Mouse (Mus musculus) right cerebral cortex, postnatal 25 days (tissue): ENCODE measurements around the gene Mettl21a.
"Not testable (repeated sequence)": the region's sequence is repeated elsewhere in the genome, so short reads cannot be mapped to it uniquely, and the experiment has no call there.

Experiments
- DNase-seq: peaks from one replicate; pipeline ENCODE4 v3.0.0; 2022

Gene Mettl21a

DNA sequence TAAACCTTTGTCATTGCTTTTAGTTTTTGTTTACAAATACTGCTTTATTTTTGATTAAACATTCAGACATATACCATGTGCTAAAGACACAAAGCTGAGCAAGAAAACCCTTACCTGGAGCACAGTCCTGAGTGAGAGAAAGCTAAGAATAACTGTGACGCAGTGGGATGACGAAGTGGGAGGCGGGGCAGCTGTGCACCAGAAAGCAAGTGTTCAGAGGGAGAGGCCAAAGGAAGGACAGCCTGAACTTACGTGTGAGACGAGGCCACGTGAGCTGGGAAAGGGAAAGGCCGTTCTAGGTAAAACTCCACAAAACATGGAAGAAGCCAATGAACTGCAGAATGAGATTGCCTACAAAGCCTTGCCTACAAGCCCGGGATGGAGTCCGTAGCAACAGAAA is 7.1 kb downstream of the Mettl21a start:
- no peak for DNase-seq

DNA sequence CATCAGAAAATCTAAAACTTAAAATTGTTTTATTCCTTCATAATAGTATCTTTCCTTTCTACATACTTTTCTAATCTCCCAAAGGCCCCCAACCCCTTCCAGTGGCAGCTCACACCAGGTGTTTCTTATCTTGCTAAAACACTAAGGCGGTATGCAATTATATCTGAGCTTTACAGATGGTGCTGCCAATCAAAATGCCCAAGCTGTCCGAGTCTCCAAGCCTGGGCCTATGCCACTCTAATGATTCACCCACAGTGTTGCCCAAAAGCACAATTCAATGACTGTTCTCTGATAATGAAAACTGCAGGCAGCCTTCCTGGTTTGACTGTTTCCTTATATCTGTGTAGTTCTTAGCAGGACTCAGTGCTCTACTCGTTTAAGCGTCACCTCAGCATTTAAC is 7.9 kb downstream of the Mettl21a start:
- DNase-seq: no peak

GRCm38 (mm10) chr1:64603381-64603780 is 13.7 kb downstream of the Mettl21a start:
- DNase-seq: no peak

DNA sequence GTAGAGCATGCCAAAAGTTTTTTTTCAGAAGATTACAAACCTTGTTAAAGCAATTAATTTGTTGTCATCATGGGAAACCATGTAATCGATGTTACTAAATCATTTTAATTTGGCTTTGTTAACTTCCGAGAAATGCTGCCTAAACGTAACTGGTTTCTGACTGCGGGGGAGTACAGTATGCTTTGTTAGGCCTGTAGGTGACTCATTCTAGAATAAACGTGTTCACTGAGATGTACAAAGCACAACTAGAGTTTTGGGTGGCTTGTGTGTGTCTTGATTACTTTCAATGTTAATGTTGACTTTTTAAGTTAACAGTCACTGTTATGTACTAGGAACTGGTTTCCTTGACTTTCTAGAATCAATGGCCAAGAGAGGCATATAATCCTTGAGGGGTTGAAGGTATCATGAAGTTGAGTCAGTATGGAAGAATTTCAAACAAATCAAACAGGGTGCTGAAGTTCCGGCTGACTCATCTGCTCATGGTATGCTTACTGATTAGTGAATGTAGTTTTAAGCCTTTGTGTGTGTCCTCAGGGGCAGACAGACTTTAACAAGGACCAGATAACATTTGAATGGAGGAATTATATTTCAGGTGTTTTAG is 15.7 kb downstream of the Mettl21a start:
- no peak for DNase-seq

DNA sequence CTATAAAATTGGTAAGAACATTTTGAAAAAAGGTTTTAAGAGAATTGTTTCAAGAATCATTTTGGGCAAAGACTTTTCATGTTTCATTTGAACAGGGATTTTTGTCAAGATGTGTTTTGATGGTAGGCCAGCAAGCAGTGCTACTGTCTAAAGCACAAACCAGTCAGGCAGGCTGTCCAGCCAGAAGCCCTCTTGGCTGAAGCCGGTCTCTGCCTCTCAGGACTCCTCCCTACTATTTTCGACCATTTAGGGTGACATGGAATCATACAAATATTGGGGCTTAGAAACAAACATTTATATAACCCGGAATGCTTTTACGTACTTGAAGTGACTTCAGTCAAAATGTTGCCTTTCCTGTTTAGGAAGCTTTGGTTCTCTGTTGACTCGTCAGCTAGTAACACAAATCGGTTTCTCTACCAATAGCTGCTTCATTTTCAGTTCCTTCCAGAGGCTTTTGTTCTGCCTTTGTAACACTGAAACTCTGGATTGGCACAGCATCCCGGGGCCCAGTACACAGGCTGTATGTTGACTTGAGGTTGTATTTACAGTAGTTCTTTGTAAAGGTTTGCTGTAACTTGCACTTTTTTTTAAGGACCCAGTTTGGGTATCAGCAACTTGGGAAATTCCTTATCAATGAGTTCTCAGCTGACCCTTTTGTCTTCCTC is 16.5 kb downstream of the Mettl21a start:
- no peak for DNase-seq

DNA sequence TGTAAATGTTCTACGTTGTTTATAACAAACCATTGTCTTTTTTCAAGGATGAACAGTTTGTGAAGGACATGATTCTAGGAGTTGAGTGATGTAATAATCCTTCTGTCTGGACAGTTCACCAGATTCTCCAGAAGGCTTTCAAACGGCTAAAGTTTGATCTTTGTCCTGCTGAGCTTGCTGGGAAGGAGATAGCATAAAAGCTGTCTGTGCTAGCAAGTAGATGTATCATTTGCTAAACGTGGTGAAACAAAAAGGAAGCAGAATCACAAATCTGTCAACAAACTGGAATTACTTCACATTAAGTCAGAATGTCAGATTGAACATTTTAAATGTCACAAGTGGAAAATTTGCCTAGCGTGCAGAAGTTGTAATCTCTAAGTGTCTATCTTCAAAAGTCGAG is 18.1 kb downstream of the Mettl21a start:
- DNase-seq: no peak

- DNase-seq: no peak
Observed at GRCm38 (mm10) chr1:64578801-64579200, 38.2 kb downstream of the Mettl21a start.

GRCm38 (mm10) chr1:64577911-64578310 is 39.1 kb downstream of the Mettl21a start:
- DNase-seq: not testable (repeated sequence)

GRCm38 (mm10) chr1:64576732-64577131 is 40.3 kb downstream of the Mettl21a start:
- no peak for DNase-seq

DNA sequence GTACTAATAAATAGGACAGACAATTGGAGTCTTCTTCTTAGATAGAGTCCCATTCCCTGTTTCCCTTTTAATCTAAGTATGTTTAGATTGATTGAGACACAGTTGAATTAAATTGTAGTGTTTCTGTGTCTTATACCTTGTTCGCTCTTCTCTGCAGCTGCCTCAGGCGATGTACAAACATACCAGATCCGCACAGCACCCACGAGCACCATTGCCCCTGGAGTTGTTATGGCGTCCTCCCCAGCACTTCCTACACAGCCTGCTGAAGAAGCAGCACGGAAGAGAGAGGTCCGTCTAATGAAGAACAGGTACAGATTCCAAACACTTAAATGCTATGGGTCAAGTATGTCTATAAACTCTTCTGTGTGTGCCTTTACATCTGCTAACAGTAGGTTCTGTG is 41.0 kb downstream of the Mettl21a start:
- DNase-seq: no peak

DNA sequence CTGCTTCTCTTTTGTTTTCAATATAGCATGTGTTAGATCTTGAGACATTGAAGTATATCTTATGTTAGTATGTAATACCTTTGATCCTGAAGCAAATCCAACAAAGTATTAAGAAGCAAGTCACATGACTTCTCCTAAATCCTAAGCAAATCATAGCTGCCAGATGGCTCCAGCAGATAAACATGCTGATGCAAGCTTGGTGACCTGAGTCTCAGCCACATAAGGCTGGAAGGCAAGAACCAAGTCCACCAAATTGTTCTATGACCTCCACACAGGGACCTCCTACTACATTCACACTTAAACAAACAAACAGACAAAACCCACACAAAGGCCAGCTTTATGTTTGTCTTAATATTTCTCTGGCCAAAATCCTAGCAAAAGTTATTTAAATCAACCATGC is 48.8 kb downstream of the Mettl21a start:
- no peak for DNase-seq

DNA sequence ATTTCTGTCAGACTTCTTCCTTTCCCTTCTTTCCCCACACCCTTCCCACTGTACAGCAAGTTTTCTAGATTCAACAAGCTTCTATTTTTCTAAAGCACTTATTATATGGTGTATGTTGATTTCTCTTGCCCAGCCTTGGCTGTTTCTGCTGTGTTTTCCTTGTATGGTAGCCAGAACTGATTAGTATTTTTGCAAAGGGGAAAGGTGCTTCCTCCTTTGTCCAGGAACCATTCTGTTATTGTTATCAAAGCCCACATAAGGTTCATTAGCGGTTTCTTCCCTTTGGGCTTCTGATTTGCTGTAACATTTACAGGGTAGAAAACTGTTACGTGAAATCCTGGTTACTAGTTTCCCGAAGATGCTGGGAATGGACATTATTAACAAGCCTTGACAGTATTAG is 56.9 kb downstream of the Mettl21a start:
- DNase-seq: no peak
